Mouse (Mus musculus): ENCODE measurements around the gene Fhl2.
"Not testable (repeated sequence)": the region's sequence is repeated elsewhere in the genome, so short reads cannot be mapped to it uniquely, and the experiment has no call there.

The Fhl2 gene

GRCm38 (mm10) chr1:43150225-43150624, 46.6 kb downstream of the Fhl2 start:
- no peak for DNase-seq (ENCODE audit: low spot score in 2 of 2)

GRCm38 (mm10) chr1:43147474-43147873, 49.3 kb downstream of the Fhl2 start:
- no peak for DNase-seq (ENCODE audit: low spot score in 2 of 2)

- DNase-seq (ENCODE audit: low spot score in 2 of 2): no peak
These were observed 51.4 kb downstream of the Fhl2 start for GRCm38 (mm10) chr1:43145388-43145787.

- no peak for DNase-seq (ENCODE audit: low spot score in 2 of 2)
These were observed 52.4 kb downstream of the Fhl2 start for GRCm38 (mm10) chr1:43144338-43144906.

- no peak for DNase-seq (ENCODE audit: low spot score in 2 of 2)
These were observed 53.0 kb downstream of the Fhl2 start for GRCm38 (mm10) chr1:43143791-43144190.

GRCm38 (mm10) chr1:43143284-43143683, 53.5 kb downstream of the Fhl2 start:
- no peak for DNase-seq (ENCODE audit: low spot score in 2 of 2)

GRCm38 (mm10) chr1:43142849-43143248, 53.9 kb downstream of the Fhl2 start:
- no peak for DNase-seq (ENCODE audit: low spot score in 2 of 2)

GRCm38 (mm10) chr1:43141555-43141961, 55.2 kb downstream of the Fhl2 start:
- no peak for DNase-seq (ENCODE audit: low spot score in 2 of 2)

GRCm38 (mm10) chr1:43139587-43140266, 57.1 kb downstream of the Fhl2 start:
- peak in 1 of 2 experiments; percentile 93 for DNase-seq (ENCODE audit: low spot score in 2 of 2)

- DNase-seq (ENCODE audit: low spot score in 2 of 2): no peak
These were observed 58.4 kb downstream of the Fhl2 start for GRCm38 (mm10) chr1:43138268-43138812.

- DNase-seq (ENCODE audit: low spot score in 2 of 2): peak; percentile 80 to 82
These were observed 59.5 kb downstream of the Fhl2 start for GRCm38 (mm10) chr1:43137334-43137733.

GRCm38 (mm10) chr1:43136488-43137029, 60.2 kb downstream of the Fhl2 start:
- DNase-seq (ENCODE audit: low spot score in 2 of 2): not testable (repeated sequence)

GRCm38 (mm10) chr1:43131591-43131990, 65.2 kb downstream of the Fhl2 start:
- no peak for DNase-seq (ENCODE audit: low spot score in 2 of 2)

GRCm38 (mm10) chr1:43130219-43130981, 66.4 kb downstream of the Fhl2 start:
- peak in 1 of 2 experiments; percentile 40 for DNase-seq (ENCODE audit: low spot score in 2 of 2)

- no peak for DNase-seq (ENCODE audit: low spot score in 2 of 2)
These were observed 68.8 kb downstream of the Fhl2 start for GRCm38 (mm10) chr1:43127820-43128610.

GRCm38 (mm10) chr1:43127196-43127595, 69.6 kb downstream of the Fhl2 start:
- no peak for DNase-seq (ENCODE audit: low spot score in 2 of 2)

- no peak for DNase-seq (ENCODE audit: low spot score in 2 of 2)
These were observed 72.1 kb downstream of the Fhl2 start for GRCm38 (mm10) chr1:43124726-43125125.

- DNase-seq (ENCODE audit: low spot score in 2 of 2): no peak
These were observed 74.2 kb downstream of the Fhl2 start for GRCm38 (mm10) chr1:43122616-43123015.

- DNase-seq (ENCODE audit: low spot score in 2 of 2): no peak
These were observed 75.8 kb downstream of the Fhl2 start for GRCm38 (mm10) chr1:43120950-43121349.

GRCm38 (mm10) chr1:43117435-43117834, 79.3 kb downstream of the Fhl2 start:
- DNase-seq (ENCODE audit: low spot score in 2 of 2): no peak

GRCm38 (mm10) chr1:43112882-43113281, 83.9 kb downstream of the Fhl2 start:
- peak in 1 of 2 experiments; percentile 83 for DNase-seq (ENCODE audit: low spot score in 2 of 2)
